Mouse (Mus musculus) hindbrain, embryonic 16.5 days (tissue): Measurements from ENCODE around the gene Gm28053. TPM values are rescaled to one million over a fixed set of nuclear protein-coding genes. Genes with fewer than 3 reads are reported as not detected.
A peak's percentile ranks its signal among the peaks of the same experiment; 100 is the strongest.

Experiments used
- ATAC-seq: fragments of 200-750 bp; cut with Nextera tagmentation; 2 replicates; pipeline ENCODE4 v1.8.0; 2017; ENCODE audit warnings: moderate TSS enrichment, moderate library complexity
- H3K27ac ChIP-seq: fragments of 300-500 bp; sonication (generic); 2 replicates; pipeline ENCODE4 v1.5.1; 2014; ENCODE audit warnings: low read depth, mild to moderate bottlenecking, control low read depth, low read length, moderate library complexity
- H3K27me3 ChIP-seq: fragments of 300-500 bp; sonication (generic); replicated peaks from 2 replicates; pipeline ENCODE4 v1.6.1; 2014; ENCODE audit warnings: low read length; ENCODE audit not compliant: control insufficient read depth, insufficient read depth
- H3K36me3 ChIP-seq: fragments of 300-500 bp; sonication (generic); 2 replicates; pipeline ENCODE4 v1.6.1; 2014; ENCODE audit warnings: mild to moderate bottlenecking, low read length, moderate library complexity, mixed read lengths; ENCODE audit not compliant: control insufficient read depth, insufficient read depth
- H3K4me1 ChIP-seq: fragments of 300-500 bp; sonication (generic); 2 replicates; pipeline ENCODE4 v1.6.1; 2014; ENCODE audit warnings: low read depth, low read length; ENCODE audit not compliant: control insufficient read depth, insufficient read depth
- H3K4me2 ChIP-seq: fragments of 300-500 bp; sonication (generic); 2 replicates; pipeline ENCODE4 v1.6.1; 2014; ENCODE audit warnings: mild to moderate bottlenecking, low read length, control low read depth, moderate library complexity
- H3K4me3 ChIP-seq: fragments of 300-500 bp; sonication (generic); 2 replicates; pipeline ENCODE4 v1.5.1; 2014; ENCODE audit warnings: mild to moderate bottlenecking, low read length, control low read depth, moderate library complexity
- H3K9ac ChIP-seq: fragments of 300-500 bp; sonication (generic); 2 replicates; pipeline ENCODE4 v1.6.1; 2014; ENCODE audit warnings: low read depth, mild to moderate bottlenecking, control low read depth, low read length, moderate library complexity
- H3K9me3 ChIP-seq: fragments of 300-500 bp; sonication (generic); 2 replicates; pipeline ENCODE4 v1.6.1; 2014; ENCODE audit warnings: mild to moderate bottlenecking, low read length, moderate library complexity; ENCODE audit not compliant: control insufficient read depth
- WGBS: fragments of 180-500 bp; shearing (Covaris S2); extraction: QIAGEN DNeasy Blood & Tissue Kit; methylation state at CpG from one replicate; pipeline ENCODE4 v1.1.7; 2014; 5-methylcytosine and 5-hydroxymethylcytosine counted together
- polyA plus RNA-seq: library from polyadenylated mRNA; unstranded; fragments of >200 nt; fragmentation: Nextera tagmentation; extraction: Ambion mirVana; gene quantifications from 2 replicates; pipeline ENCODE4 v1.2.1, GENCODE M21; 2015

Gene Gm28053
- 1.0 and 1.4 TPM in 2 replicates for polyA plus RNA-seq

DNA sequence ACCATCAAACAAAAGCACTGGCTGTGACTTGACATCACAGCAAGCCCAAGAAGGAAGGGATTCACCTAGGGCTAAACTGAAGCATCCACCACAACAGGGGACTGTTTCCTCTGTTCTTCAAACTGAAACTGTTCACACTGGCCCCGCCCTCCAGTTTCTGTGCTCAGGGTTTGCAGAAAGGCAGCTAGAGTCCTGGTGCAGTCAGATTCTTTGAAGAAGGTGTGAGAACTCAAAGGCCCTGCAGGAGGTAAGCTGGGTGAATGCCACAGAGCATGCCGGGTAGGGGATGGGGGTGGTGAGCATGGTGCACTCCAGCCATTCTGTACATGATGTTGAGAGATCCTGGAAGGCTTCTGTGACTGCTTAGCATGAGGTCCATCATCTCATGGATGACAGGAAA is at the start of gene Gm28053, which contains the start of gene Gimap7:
Gene Gm28053 (plus strand): TSS at position 153 of the 400 bp plus-strand sequence.
Gene Gimap7 (plus strand): TSS at position 167 of the 400 bp plus-strand sequence.
- no peak for ATAC-seq
- H3K36me3 ChIP-seq, result no peaks in the 10 kb centered on the region
- H3K27ac ChIP-seq, result no peak within 1 kb of the TSS
- H3K9ac ChIP-seq, result no peak within 1 kb of the TSS
- H3K4me3 ChIP-seq, result no peak within 1 kb of the TSS
- no peaks in the 10 kb centered on the region for H3K27me3 ChIP-seq
- H3K9me3 ChIP-seq, result no peaks in the 10 kb centered on the region
- WGBS, result 56% methylated on average over 2 of the region's 2 CpGs
- no peak within 1 kb of the TSS for H3K4me2 ChIP-seq
- H3K4me1 ChIP-seq, result no peaks in the 10 kb centered on the region

DNA sequence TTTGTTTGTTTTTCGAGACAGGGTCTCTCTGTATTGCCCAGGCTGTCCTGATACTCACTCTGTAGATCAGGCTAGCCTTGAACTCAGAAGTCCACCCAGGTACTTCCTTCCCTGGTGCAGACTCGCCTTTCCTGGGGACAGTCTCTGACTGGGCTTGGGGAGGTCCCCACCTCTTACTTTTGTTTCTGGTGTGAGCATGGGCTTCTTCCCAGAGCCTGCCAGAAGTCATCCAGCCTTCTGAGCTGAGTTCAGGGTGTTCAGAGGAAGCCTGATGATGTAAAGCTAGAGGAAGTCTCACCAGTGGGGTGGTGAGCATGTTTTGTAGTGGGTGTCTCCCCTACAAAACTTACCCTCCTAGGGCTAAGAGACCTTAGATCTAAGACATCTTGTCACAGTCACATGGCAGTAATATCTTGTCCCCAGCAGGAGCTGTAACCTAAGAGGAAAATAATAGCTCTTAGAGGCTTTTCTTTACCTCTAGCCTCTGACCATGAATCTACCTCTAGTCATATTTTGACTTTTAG is 48.9 kb upstream of the Gm28053 start:
- WGBS, result 71% methylated on average over 2 of the region's 2 CpGs
- Histone ChIP-seq H3K9ac (no peak overlapping the region), H3K4me1 (no peaks in the 10 kb centered on the region), H3K27ac (no peak overlapping the region), H3K4me3 (no peak overlapping the region), H3K4me2 (no peak overlapping the region), H3K36me3 (no peaks in the 10 kb centered on the region), H3K27me3 (no peaks in the 10 kb centered on the region), H3K9me3 (no peaks in the 10 kb centered on the region)
- no peak for ATAC-seq

DNA sequence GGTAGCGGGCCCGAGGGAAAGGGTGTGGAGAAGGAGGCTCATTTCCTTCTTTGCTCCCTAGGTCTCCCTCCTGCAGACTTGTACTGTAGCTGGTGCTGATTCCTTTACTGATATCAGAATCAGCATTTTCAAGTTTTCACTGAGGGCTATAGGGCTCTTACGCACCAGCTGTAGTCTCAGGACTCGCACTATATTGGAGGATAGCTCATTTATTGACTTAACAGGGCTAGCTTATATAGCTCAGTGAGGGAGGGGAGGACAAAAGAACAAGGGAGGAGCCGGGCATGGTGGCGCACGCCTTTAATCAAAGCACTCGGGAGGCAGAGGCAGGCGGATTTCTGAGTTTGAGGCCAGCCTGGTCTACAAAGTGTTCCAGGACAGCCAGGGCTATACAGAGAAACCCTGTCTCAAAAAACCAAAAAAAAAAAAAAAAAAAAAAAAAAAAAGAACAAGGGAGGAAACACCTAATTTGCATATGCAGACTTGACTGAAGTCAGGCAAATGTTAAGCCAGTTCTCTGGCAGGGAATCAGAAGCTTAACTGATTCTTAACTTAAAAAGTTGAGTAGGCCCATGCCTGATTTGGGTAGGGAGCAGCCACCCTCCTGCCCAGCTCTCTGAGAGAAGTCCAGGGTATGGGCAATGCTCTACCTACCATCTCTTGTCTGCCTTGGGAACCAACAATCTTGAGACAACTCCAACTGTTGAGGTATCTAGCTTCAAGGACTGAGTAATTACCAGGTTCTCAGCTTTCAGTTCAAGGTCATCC is 43.9 kb upstream of the Gm28053 start:
- 95% methylated on average over 9 of the region's 9 CpGs for WGBS
- no peaks in the 10 kb centered on the region for H3K36me3 ChIP-seq
- no peak for ATAC-seq
- no peaks in the 10 kb centered on the region for H3K4me1 ChIP-seq
- no peak overlapping the region for H3K4me2 ChIP-seq
- no peaks in the 10 kb centered on the region for H3K27me3 ChIP-seq
- H3K27ac ChIP-seq, result no peak overlapping the region
- no peaks in the 10 kb centered on the region for H3K9me3 ChIP-seq
- H3K4me3 ChIP-seq, result no peak overlapping the region
- no peak overlapping the region for H3K9ac ChIP-seq

GRCm38 (mm10) chr6:48675400-48675930 is 42.9 kb upstream of the Gm28053 start:
- Histone ChIP-seq H3K27ac (no peak overlapping the region), H3K4me3 (no peak overlapping the region), H3K4me2 (peak overlapping the region; percentile 37)

GRCm38 (mm10) chr6:48675931-48676859 is 42.2 kb upstream of the Gm28053 start, which contains the start of gene Gimap9:
TSS of gene Gimap9 (plus strand) at chr6:48676129.
- no peak within 1 kb of the TSS for H3K27ac ChIP-seq
- no peaks in the 10 kb centered on the region for H3K36me3 ChIP-seq
- H3K9ac ChIP-seq, result no peak within 1 kb of the TSS
- no peaks in the 10 kb centered on the region for H3K4me1 ChIP-seq
- ATAC-seq, result no peak
- peak within 1 kb of the TSS; percentile 2; the same call in 1 of the 2 replicates for H3K4me3 ChIP-seq
- peak within 1 kb of the TSS; percentile 37 for H3K4me2 ChIP-seq
- H3K27me3 ChIP-seq, result no peaks in the 10 kb centered on the region
- 17% methylated on average over 13 of the region's 13 CpGs for WGBS
- no peaks in the 10 kb centered on the region for H3K9me3 ChIP-seq

More at GRCm38 (mm10) chr6:48675400-48675930, 42.9 kb upstream of the Gm28053 start:
- H3K36me3 ChIP-seq, result no peaks in the 10 kb centered on the region
- H3K27me3 ChIP-seq, result no peaks in the 10 kb centered on the region
- WGBS, result 49% methylated on average over 10 of the region's 10 CpGs
- H3K4me1 ChIP-seq, result no peaks in the 10 kb centered on the region
- no peak for ATAC-seq
- H3K9ac ChIP-seq, result no peak overlapping the region
- H3K9me3 ChIP-seq, result no peaks in the 10 kb centered on the region

GRCm38 (mm10) chr6:48676860-48677415 is 41.5 kb upstream of the Gm28053 start:
- no peak overlapping the region for H3K4me3 ChIP-seq
- no peaks in the 10 kb centered on the region for H3K36me3 ChIP-seq
- no peak overlapping the region for H3K4me2 ChIP-seq
- ATAC-seq, result no peak
- WGBS, result 74% methylated on average over 5 of the region's 5 CpGs
- H3K9ac ChIP-seq, result no peak overlapping the region
- no peaks in the 10 kb centered on the region for H3K4me1 ChIP-seq
- no peaks in the 10 kb centered on the region for H3K9me3 ChIP-seq
- no peaks in the 10 kb centered on the region for H3K27me3 ChIP-seq
- H3K27ac ChIP-seq, result no peak overlapping the region

DNA sequence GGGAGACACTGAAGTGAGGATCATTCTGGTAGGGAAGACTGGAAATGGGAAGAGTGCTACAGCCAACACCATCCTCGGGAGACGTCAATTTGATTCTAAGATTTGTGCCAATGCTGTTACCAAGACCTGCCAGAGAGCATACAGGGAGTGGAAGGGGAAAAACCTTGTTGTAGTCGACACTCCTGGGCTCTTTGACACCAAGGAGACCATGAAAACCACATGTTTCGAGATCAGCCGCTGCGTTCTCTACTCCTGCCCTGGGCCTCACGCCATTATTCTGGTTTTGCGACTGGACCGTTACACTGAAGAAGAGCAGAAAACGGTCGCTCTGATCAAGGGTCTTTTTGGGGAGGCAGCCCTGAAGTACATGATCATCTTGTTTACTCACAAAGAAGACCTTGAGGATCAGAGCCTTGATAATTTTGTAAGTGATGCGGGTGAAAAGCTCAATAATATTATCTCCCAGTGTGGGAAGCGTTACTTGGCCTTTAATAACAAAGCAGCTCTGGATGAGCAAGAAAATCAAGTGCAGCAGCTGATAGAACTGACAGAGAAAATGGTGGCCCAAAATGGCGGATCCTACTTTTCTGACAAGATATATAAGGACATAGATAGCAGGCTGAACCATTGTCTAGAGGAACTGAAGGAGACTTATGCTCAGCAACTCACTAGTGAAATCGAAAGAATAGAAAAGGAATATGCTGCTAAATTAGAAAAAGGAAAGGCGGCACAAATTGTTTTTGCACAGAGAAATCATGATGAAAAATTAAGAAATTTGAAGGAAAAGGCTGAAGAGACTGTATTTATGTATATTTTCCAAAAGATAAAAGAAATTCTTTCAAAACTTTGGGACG is 40.7 kb upstream of the Gm28053 start:
- ATAC-seq, result no peak

GRCm38 (mm10) chr6:48678391-48678790 is 40.0 kb upstream of the Gm28053 start:
- Histone ChIP-seq H3K4me3 (no peak overlapping the region), H3K27ac (no peak overlapping the region), H3K9me3 (no peaks in the 10 kb centered on the region), H3K9ac (no peak overlapping the region), H3K4me1 (no peaks in the 10 kb centered on the region), H3K4me2 (no peak overlapping the region), H3K36me3 (no peaks in the 10 kb centered on the region), H3K27me3 (no peaks in the 10 kb centered on the region)
- 86% methylated on average over 4 of the region's 4 CpGs for WGBS
- ATAC-seq, result no peak

More for the DNA sequence above, 40.7 kb upstream of the Gm28053 start:
- Histone ChIP-seq H3K4me3 (no peak overlapping the region), H3K9ac (no peak overlapping the region), H3K4me2 (no peak overlapping the region), H3K27me3 (no peaks in the 10 kb centered on the region), H3K27ac (no peak overlapping the region), H3K4me1 (no peaks in the 10 kb centered on the region), H3K9me3 (no peaks in the 10 kb centered on the region), H3K36me3 (no peaks in the 10 kb centered on the region)
- WGBS, result 93% methylated on average over 17 of the region's 17 CpGs
